Mouse (Mus musculus): Measurements from ENCODE around the gene Setd2. TPM values are rescaled to one million over a fixed set of nuclear protein-coding genes. Genes with fewer than 3 reads are reported as not detected.

The Setd2 gene
- total RNA-seq, 2 experiments from 2014 or later = 113 to 161 TPM

DNA sequence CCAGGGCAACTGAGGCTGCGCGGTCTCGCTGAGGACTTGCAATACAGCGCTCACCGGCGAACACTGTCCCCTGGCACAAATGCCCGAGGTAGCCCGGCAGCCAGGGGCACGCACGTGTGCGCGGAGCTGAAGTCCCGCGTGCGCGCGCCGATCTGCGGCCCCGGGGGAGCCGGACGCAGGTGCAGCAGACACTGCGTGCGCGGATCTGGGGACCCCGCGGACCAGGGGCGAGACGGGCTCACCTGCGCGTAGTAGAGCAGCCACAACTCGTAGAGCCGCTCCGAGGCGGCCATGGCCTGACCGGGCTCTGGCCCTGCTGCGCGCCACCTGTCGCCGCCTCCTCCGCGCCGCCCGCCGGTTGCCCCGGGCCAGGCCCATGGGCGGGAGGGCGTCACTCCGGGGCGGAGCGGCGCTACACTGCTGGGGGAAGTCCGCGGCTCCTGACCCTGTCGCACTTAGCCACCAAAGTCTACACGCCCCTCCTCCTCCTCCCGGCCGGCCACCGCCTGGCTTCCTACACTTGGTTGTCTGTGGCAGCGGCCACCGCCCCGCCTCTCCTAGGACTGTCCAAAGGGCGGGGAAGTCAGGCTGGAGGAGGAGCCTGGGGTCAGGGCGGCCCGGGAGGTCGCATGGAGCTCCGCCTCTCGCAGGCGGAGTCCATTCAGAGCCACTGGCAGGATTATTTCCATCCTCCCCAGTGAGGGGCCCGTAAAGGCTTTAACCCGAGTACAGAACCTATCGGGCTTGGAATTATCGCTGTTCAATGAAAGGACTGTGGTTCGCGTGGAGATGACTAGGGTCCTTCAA, 121.5 kb downstream of the Setd2 start, which contains the start of gene Nbeal2:
Gene Nbeal2, minus strand, starts transcription at position 507 of the 807 bp plus-strand sequence.
- ATAC-seq (replicated peaks; ENCODE audit: poor library complexity) = peak; percentile 65

DNA sequence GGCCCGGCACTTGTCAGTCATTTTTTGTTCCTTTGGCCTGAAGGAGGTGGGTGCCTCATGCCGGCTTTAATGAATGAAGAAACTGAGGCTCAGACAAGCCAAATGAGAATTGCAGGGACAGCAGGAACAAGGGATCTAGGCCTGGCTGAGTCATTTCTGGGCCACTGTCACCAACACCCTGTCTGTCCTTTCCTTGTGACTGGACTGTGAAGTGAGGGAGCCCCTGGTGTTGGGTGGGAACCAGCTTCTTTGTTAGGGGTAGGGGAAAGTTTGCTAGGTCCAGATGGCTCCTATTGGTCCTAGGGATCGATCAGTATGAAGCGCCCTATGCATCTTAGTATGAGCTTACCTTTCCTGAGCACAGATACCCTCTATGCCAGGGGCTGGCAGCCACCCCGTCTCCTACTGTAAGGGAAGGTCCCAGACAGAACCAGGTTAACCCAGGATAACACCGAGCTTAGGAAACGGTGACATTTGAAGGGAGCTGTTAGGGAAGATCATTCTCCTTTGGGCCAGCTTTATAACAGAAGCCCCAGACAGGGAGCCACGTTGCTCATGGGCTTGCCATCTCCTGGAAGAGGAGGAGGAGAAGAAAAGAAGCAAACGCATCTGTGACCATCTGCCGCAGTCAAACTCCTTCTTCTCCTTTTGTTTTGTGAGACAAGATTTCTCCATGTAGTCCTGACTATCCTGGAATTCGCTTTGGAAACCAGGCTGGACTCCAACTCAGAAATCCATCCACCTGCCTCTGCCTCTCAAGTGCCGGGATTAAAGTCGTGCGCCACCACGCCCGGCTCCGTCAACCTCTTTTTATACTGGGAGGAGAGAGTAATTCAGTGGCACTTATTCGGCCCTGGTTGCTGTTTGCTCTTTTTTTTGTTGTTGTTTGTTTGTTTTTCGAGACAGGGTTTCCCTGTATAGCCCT, 122.6 kb downstream of the Setd2 start:
- no peak for ATAC-seq (replicated peaks; ENCODE audit: poor library complexity)

DNA sequence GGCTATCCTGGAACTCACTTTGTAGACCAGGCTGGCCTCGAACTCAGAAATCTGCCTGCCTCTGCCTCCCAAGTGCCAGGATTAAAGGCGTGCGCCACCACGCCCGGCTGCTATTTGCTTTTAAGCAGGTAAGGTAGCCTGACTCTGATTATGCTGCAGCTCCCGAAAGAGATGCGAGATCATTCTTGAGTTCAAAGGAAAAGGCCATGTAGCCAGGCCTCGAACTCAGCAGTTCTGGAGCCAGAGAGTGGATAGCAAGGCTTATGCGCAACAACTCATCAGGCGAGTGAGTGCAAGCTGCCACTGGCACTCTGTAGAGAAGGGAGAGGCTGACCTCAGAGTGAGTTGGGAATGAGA, 123.2 kb downstream of the Setd2 start:
- no peak for ATAC-seq (replicated peaks; ENCODE audit: poor library complexity)

DNA sequence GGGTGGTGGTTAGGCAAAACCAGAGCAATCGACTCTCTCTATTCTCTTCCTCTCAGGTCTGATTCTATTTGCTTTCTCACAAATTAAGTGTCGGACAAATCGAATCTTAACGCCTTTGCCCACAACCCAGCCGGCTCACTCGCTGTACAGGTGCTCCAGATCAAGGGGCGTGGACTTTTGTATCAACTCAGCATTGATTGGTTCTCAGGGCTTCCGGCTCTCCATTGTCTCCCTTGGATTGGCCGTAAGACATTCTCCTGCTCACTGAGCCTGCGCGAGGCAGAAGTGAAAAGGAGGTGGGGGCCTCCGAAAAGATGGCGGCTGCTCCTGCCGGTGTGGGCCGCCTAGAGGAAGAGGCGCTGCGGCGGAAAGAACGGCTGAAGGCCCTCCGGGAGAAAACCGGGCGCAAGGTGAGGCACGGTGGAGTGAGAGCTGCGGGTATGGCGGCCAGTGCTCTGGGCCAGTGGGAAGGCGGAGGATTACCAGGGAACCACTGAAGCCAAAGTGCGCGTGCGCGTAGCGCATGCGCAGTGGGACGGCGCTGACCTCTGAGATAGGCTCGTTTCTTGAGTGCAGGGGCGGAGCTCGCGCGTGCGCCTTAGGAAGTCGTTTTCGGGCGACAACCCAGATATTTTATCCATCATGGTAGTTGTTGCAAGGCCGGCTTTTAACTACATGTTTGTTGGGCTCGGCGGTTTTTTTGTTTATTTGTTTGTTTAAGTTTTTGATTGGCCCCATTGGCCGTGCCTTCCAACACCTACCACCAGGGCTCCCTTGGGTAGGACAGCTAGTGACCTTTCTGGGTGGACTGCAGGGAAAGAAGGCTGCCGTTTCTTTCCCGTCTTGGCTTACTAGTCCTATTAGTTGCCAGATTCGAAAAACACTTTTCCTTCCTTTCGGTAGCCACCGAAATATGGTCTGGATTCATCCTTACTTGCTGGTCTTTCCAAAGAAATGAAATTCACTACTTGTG, 124.1 kb downstream of the Setd2 start, which contains the start of gene Ccdc12:
Gene Ccdc12, plus strand, starts transcription at position 255 of the 973 bp plus-strand sequence.
- peak; percentile 63 for ATAC-seq (replicated peaks; ENCODE audit: poor library complexity)

DNA sequence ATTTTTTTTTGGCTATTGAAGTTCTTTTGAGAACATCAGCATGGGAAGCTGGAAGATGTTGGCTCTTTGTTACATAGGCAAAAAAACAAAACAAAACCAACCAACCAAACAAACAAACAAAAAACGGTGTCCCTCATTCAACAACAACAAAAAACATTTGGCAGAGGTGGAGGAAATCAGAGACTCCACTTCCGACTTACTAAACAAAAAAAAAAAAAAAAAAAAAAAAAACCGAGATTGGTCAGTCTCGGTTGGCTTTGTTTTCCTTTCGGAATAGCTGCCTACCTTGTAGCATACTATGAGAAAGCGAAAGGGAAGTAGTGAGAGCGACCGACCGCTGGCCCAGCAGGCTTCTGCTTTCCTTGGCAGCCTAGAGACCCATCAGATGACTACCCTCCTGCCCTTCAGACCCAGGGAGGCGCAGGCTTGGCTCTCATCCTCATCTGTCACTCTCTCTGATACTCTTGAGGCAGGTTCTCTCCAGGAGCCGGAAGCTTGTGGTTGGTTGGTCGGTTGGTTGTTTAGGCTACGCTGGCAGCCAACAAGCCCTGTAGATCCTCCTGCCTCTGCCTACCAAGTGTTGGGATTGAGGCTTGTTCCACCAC, 125.2 kb downstream of the Setd2 start:
- ATAC-seq (replicated peaks; ENCODE audit: poor library complexity) = peak; percentile 36

DNA sequence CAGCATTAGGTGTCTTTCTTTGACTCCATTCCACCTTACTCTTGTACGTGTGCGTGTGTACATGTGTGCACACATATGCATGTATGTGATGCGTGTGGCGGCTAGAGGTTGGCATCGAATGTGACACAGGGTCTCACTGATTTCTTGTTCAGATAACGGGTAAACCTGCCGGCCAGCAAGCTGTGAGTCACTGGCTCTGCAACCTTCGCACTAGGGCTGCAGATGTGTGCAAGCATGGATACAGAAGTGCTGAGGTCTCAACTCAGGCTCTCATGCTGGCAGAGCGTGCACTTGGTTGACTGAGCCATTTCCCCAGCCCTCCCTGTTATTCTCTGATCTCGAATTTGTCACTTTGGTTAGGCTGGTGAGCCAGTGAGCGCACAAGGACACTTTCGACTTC, 127.1 kb downstream of the Setd2 start:
- no peak for ATAC-seq (replicated peaks; ENCODE audit: poor library complexity)

DNA sequence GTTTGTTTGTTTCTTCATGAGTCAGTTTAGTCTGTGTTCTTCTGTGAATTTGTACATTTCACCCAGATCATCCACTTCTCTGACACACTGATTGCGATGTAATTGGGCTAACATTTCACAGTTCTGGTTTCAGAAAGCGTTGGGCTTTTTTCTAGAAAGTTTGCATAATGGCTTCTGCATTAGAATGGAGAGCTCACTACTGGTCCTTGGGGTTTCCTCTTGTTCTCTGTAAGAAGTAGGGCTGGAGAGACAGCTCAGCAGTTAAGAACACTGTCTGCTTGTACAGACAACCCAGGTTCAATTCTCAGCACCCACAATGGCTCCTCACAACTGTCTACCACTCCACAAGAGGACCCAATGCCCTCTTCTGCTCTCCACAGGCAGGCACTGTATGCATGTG, 127.8 kb downstream of the Setd2 start:
- ATAC-seq (replicated peaks; ENCODE audit: poor library complexity) = no peak

DNA sequence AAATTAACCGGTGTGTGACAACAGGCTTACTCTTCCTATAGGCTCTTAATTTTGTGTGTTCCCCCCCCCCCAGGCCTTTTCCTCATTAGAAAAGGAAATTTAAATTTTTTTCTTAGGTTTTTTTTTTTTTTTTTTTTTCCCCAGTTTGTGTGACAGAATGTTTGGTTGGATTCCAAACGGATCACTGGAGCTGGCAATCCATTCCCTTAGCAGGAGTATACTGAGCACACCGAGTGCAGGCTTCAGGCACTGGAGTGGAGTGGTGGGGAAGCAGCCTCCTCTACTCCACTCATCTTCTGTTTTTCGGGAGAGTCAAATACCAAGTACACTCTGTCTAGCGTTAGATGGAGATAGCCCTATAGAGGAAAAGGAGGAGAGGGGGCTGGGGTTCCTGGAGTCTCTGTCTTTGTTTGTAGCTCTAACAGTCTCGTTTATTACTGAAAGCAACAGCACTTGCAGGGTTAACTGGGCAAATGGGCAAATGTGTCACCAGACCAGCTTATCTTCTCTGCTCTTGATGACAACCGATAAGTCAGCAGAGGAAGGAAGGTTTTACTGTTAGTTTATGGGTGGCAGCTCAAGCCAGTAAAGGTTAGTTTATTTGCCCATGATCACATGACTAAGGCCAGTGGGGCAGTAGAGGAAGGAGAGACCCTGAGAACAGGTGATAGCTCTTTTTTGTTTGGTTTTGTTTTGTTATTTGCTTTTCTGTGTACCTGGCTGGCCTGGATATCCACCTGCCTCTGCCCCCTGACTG, 128.6 kb downstream of the Setd2 start:
- ATAC-seq (replicated peaks; ENCODE audit: poor library complexity) = no peak

DNA sequence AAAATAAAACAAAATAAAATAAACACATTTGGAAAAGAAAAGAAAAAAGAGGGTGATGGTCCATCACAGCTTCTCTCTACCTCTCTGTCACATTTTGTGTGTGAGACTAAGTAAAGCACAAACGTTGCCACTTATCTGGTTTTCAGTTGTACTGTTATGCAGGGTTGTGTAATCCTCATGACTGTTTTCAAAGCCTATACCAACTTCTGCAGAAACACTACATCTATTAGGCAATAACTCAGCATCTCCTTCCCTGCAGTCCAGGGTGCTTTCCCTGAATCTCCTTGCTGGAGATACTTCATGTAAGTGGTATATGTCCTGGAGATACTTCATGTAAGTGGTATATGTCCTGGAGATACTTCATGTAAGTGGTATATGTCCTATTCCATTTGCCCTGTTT, 130.4 kb downstream of the Setd2 start:
- ATAC-seq (replicated peaks; ENCODE audit: poor library complexity) = peak; percentile 40

DNA sequence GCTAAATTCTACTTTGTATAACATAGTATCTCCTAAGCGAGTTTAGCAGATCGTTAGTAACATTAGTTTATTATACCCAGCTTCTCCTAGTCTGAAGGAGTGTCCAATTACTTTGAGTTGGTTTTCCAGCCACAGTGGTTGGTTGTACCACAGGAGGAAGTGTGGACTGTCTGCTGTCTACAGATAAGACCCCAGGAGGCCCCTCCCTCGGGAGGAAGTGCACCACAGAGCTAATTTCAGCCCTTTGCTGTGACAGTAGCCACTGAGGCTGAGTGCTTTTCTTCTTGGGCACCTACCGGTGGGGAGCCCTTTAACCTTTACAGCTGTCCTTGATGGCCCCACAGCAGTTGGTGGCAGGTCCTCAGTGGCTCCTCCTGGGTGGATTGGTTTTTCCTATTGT, 133.5 kb downstream of the Setd2 start:
- ATAC-seq (replicated peaks; ENCODE audit: poor library complexity) = peak; percentile 75

DNA sequence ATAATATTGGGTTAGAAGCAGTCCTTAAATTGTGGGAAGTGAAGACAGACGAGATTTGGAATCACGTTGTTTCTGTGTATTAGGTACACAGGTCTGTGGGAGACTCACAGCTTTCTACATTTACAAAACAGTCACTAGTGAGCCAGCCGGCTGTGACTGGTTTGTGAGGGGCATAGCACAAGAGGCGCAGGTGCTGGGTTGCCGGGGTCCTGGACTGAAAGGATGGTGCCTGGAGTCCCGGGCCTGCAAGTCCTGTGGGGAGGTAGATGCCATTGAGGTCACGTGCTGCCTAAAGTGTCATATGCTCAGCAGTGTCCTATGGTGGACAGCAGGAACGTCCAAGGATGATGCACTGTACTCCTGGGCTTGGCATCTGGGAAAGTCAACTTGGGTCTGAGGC, 134.0 kb downstream of the Setd2 start:
- no peak for ATAC-seq (replicated peaks; ENCODE audit: poor library complexity)

DNA sequence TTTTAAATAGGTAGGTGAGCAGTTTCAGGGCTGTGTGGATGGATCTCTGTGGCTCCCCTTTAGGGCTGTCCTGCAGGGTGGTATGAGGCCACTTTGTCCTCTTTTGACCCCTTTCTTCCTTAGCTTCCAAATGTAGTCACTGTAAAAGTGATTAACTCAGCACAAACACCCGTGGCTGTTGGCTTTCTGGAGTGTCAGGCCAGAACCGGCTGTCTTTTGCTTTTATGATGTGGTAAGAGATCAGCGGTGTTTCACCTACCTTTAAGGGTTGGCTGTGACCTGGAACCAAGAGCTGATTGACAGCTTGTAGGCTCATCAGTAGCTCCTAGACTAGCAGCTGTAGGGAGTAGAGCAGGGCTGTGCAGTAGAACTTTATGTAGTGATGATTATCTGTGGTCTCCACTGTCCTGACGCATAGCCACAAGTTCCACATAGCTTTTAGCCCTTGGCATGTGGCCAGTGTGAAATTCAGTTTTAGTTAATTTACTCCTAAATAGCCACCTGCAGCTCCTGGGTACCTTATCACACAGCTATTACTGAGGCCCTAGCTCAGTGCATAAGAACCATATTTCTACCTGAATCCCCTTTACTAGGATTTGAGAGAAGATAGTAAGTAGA, 134.9 kb downstream of the Setd2 start:
- ATAC-seq (replicated peaks; ENCODE audit: poor library complexity) = no peak

Other genes starting within 250 kb of the Setd2 start
- gene Elp6, start 227.4 kb upstream of the Setd2 start, total RNA-seq (2015) = 9.9 and 12.1 TPM in 2 replicates
- gene Elp6, start 227.4 kb upstream of the Setd2 start, total RNA-seq (2017) = 9.3 and 9.4 TPM in 2 replicates
- 26.1 and 33.6 TPM in 2 replicates for gene Scap, start 199.3 kb upstream of the Setd2 start, total RNA-seq (2015)
- gene Scap, start 199.3 kb upstream of the Setd2 start, total RNA-seq (2017) = 22.1 and 29.4 TPM in 2 replicates
- gene Ptpn23, start 124.4 kb upstream of the Setd2 start, total RNA-seq (2015) = 8.6 and 13.0 TPM in 2 replicates
- 1.5 and 4.0 TPM in 2 replicates for gene Ptpn23, start 124.4 kb upstream of the Setd2 start, total RNA-seq (2017)
- gene Ngp, start 112.8 kb upstream of the Setd2 start, total RNA-seq (2015) = 1,024 and 1,594 TPM in 2 replicates
- 354 and 557 TPM in 2 replicates for gene Ngp, start 112.8 kb upstream of the Setd2 start, total RNA-seq (2017)
- 11.1 and 11.5 TPM in 2 replicates for gene Klhl18, start 55.9 kb upstream of the Setd2 start, total RNA-seq (2015)
- 8.4 and 11.4 TPM in 2 replicates for gene Klhl18, start 55.9 kb upstream of the Setd2 start, total RNA-seq (2017)
- 0.77 and 1.4 TPM in 2 replicates for gene Kif9, start 55.6 kb upstream of the Setd2 start, total RNA-seq (2015)
- 0.87 and 1.7 TPM in 2 replicates for gene Kif9, start 55.6 kb upstream of the Setd2 start, total RNA-seq (2017)
- gene Nradd, start 91.9 kb downstream of the Setd2 start, total RNA-seq (2015) = 2.0 and 4.3 TPM in 2 replicates
- 1.9 and 2.2 TPM in 2 replicates for gene Nradd, start 91.9 kb downstream of the Setd2 start, total RNA-seq (2017)
- gene Nbeal2, start 121.6 kb downstream of the Setd2 start, total RNA-seq (2015) = 20.1 and 24.1 TPM in 2 replicates
- 10.3 and 19.3 TPM in 2 replicates for gene Nbeal2, start 121.6 kb downstream of the Setd2 start, total RNA-seq (2017)
- 98.7 and 112 TPM in 2 replicates for gene Ccdc12, start 123.9 kb downstream of the Setd2 start, total RNA-seq (2015)
- gene Ccdc12, start 123.9 kb downstream of the Setd2 start, total RNA-seq (2017) = 75.3 and 92.6 TPM in 2 replicates
- not detected in 2 replicates for gene Myl3, start 209.3 kb downstream of the Setd2 start, total RNA-seq (2015)
- not detected in 2 replicates for gene Myl3, start 209.3 kb downstream of the Setd2 start, total RNA-seq (2017)
- gene Pth1r, start 214.5 kb downstream of the Setd2 start, total RNA-seq (2015) = 0.15 TPM in 1 of 2 replicates, not detected in the other
- 0.92 TPM in 1 of 2 replicates, not detected in the other for gene Pth1r, start 214.5 kb downstream of the Setd2 start, total RNA-seq (2017)